Mouse (Mus musculus) spleen, adult 2 months (tissue): Measurements from ENCODE around the gene Tsacc. TPM values are rescaled to one million over a fixed set of nuclear protein-coding genes. Genes with fewer than 3 reads are reported as not detected.

Experiments
- DNase-seq, 2 experiments: peaks; one replicate each; pipeline versions ENCODE4 v3.0.0 to v3.0.0-alpha.2; 2012 to 2021; ENCODE audit warnings: low spot score in 2 of 2, low read depth in 1 of 2
- H3K27ac ChIP-seq: fragments of 200-500 bp; 2 replicates; pipeline ENCODE4 v1.5.1; 2012; ENCODE audit warnings: low read length, inconsistent platforms; ENCODE audit not compliant: insufficient read depth
- H3K27me3 ChIP-seq: fragments of 200-500 bp; 2 replicates; pipeline ENCODE4 v1.6.1; 2012; ENCODE audit warnings: mild to moderate bottlenecking, moderate library complexity, low read length, inconsistent platforms; ENCODE audit not compliant: control insufficient read depth, insufficient read depth
- H3K36me3 ChIP-seq: fragments of 200-500 bp; 2 replicates; pipeline ENCODE4 v1.6.1; 2012; ENCODE audit warnings: mild to moderate bottlenecking, low read length, inconsistent platforms; ENCODE audit not compliant: control insufficient read depth, insufficient read depth
- H3K4me1 ChIP-seq: fragments of 200-500 bp; 2 replicates; pipeline ENCODE4 v1.6.1; 2011; ENCODE audit warnings: inconsistent platforms; ENCODE audit not compliant: control insufficient read depth, insufficient read depth, insufficient read length
- H3K4me3 ChIP-seq: fragments of 200-500 bp; 2 replicates; pipeline ENCODE4 v1.5.1; 2011; ENCODE audit warnings: mild to moderate bottlenecking, inconsistent platforms; ENCODE audit not compliant: insufficient read depth, insufficient read length; ENCODE audit errors: extremely low read depth
- CTCF ChIP-seq: fragments of 200-500 bp; IDR thresholded peaks from 2 replicates; pipeline ENCODE4 v1.5.1; 2011; ENCODE audit warnings: mild to moderate bottlenecking, inconsistent platforms; ENCODE audit not compliant: insufficient read depth, insufficient read length, insufficient replicate concordance; ENCODE audit errors: extremely low read depth
- POLR2A ChIP-seq: fragments of 200-500 bp; IDR thresholded peaks from 2 replicates; pipeline ENCODE4 v1.6.1; 2011; ENCODE audit warnings: low read depth, low read length, inconsistent platforms
- WGBS: fragments of 180-500 bp; shearing (Covaris S2); methylation state at CpG from one replicate; pipeline ENCODE4 v1.1.7; 2018; 5-methylcytosine and 5-hydroxymethylcytosine counted together
- polyA plus RNA-seq: library from polyadenylated mRNA; depleted of rRNA; stranded (reverse); fragments of >200 nt; gene quantifications from 2 replicates; pipeline ENCODE4 v1.2.3, GENCODE M21; 2012

The Tsacc gene
- polyA plus RNA-seq, 1 experiment = 2.1 TPM

- whole genome bisulfite sequencing = 85% methylated on average over 3 of the region's 3 CpGs
- TF ChIP-seq CTCF (no peak), POLR2A (no peak)
- Histone ChIP-seq H3K27me3 (no peaks in the 10 kb centered on the region), H3K4me1 (no peaks in the 10 kb centered on the region), H3K36me3 (no peaks in the 10 kb centered on the region), H3K27ac (no peak overlapping the region), H3K4me3 (no peak overlapping the region)
- DNase-seq = no peak
Observed at GRCm38 (mm10) chr3:88262346-88262745, 34.5 kb downstream of the Tsacc start.

GRCm38 (mm10) chr3:88256382-88256781, 40.4 kb downstream of the Tsacc start:
- Histone ChIP-seq H3K27ac (no peak overlapping the region), H3K27me3 (peaks cover 2% of the 10 kb centered on the region; the same call in 1 of the 2 replicates), H3K36me3 (no peaks in the 10 kb centered on the region), H3K4me3 (no peak overlapping the region), H3K4me1 (no peaks in the 10 kb centered on the region)
- WGBS = 50% methylated on average over 7 of the region's 7 CpGs
- TF ChIP-seq POLR2A = no peak
- no peak for TF ChIP-seq CTCF
- DNase-seq = no peak

GRCm38 (mm10) chr3:88255950-88256349, 40.8 kb downstream of the Tsacc start:
- no peak for TF ChIP-seq POLR2A
- TF ChIP-seq CTCF = no peak
- no peaks in the 10 kb centered on the region for H3K36me3 ChIP-seq
- no peak overlapping the region for H3K27ac ChIP-seq
- peaks cover 2% of the 10 kb centered on the region; the same call in 1 of the 2 replicates for H3K27me3 ChIP-seq
- WGBS = 84% methylated on average over 6 of the region's 6 CpGs
- no peak overlapping the region for H3K4me3 ChIP-seq
- DNase-seq = no peak
- no peaks in the 10 kb centered on the region for H3K4me1 ChIP-seq

- H3K4me1 ChIP-seq = no peaks in the 10 kb centered on the region
- peak within 1 kb of the TSS; percentile 58 for H3K4me3 ChIP-seq
- under 1% methylated on average over 34 of the region's 34 CpGs for WGBS
- DNase-seq = peak in 1 of 2 experiments; percentile 28
- no peaks in the 10 kb centered on the region for H3K36me3 ChIP-seq
- TF ChIP-seq CTCF (no peak), POLR2A (no peak)
- peaks cover 2% of the 10 kb centered on the region; the same call in 1 of the 2 replicates for H3K27me3 ChIP-seq
- no peak within 1 kb of the TSS for H3K27ac ChIP-seq
Observed at GRCm38 (mm10) chr3:88254268-88254926, 42.4 kb downstream of the Tsacc start, which contains the start of gene Rhbg. Rhbg (minus strand) TSS chr3:88254709.

- no peak for DNase-seq
- Histone ChIP-seq H3K27me3 (peaks cover 2% of the 10 kb centered on the region; the same call in 1 of the 2 replicates), H3K36me3 (no peaks in the 10 kb centered on the region), H3K4me3 (no peak overlapping the region), H3K4me1 (no peaks in the 10 kb centered on the region), H3K27ac (no peak overlapping the region)
- TF ChIP-seq CTCF = no peak
- WGBS = 89% methylated on average over 6 of the region's 6 CpGs
Observed at GRCm38 (mm10) chr3:88252739-88253138, 44.1 kb downstream of the Tsacc start.

GRCm38 (mm10) chr3:88248406-88248805, 48.4 kb downstream of the Tsacc start:
- no peaks in the 10 kb centered on the region for H3K36me3 ChIP-seq
- TF ChIP-seq POLR2A = no peak
- no peak for TF ChIP-seq CTCF
- H3K4me1 ChIP-seq = no peaks in the 10 kb centered on the region
- no peak overlapping the region for H3K27ac ChIP-seq
- H3K27me3 ChIP-seq = no peaks in the 10 kb centered on the region
- no peak overlapping the region for H3K4me3 ChIP-seq
- DNase-seq = no peak
- 82% methylated on average over 11 of the region's 11 CpGs for WGBS

GRCm38 (mm10) chr3:88247666-88248065, 49.1 kb downstream of the Tsacc start:
- Histone ChIP-seq H3K27me3 (no peaks in the 10 kb centered on the region), H3K36me3 (no peaks in the 10 kb centered on the region), H3K27ac (no peak overlapping the region), H3K4me3 (no peak overlapping the region), H3K4me1 (no peaks in the 10 kb centered on the region)
- no peak for DNase-seq
- TF ChIP-seq CTCF = no peak
- TF ChIP-seq POLR2A = no peak
- WGBS = 78% methylated on average over 9 of the region's 9 CpGs
